In genomic region chr7:28050584-28050983, GRCm38 (mm10) we compare ENCODE assay signal across 8 mouse cellular contexts. TPM values are rescaled to one million over a fixed set of nuclear protein-coding genes. Genes with fewer than 3 reads are reported as not detected.
DNase-seq lines count a peak whose midpoint lies in the region; ATAC-seq and TF ChIP-seq lines count a peak whose summit lies in the region.

No protein-coding gene starts in this region.

- ATAC-seq in kidney, embryonic 14.5 days (ENCODE audit: low FRiP score, low TSS enrichment), result no peak
- ATAC-seq in neural tube, embryonic 13.5 days (ENCODE audit: low read depth), result no peak
- no peak for ATAC-seq in frontal cortex, adult (ENCODE audit: low TSS enrichment)

- no peak for TF ChIP-seq POLR2A in kidney, adult 2 months (IDR thresholded peaks at IDR 0.05; ENCODE audit: low read depth, low read length)

- peak overlapping the region; percentile 93; the same call in 1 of the 2 replicates for H3K4me3 ChIP-seq in kidney, embryonic 14.5 days (ENCODE audit: low read length)
- no peak overlapping the region for H3K4me3 ChIP-seq in kidney, adult 2 months (ENCODE audit: insufficient read depth, low read depth, low read length)
- H3K4me3 ChIP-seq in forebrain, embryonic 10.5 days, result peak overlapping the region; percentile 78
- peak overlapping the region; percentile 70; the same call in 1 of the 2 replicates for H3K4me3 ChIP-seq in neural tube, embryonic 13.5 days

- H3K27ac ChIP-seq in kidney, embryonic 14.5 days (ENCODE audit: low read depth, low read length), result no peak overlapping the region
- H3K27ac ChIP-seq in kidney, adult 2 months (ENCODE audit: insufficient read depth, low read depth, low read length), result no peak overlapping the region
- H3K27ac ChIP-seq in forebrain, embryonic 10.5 days, result peak overlapping the region; percentile 88
- no peak overlapping the region for H3K27ac ChIP-seq in neural tube, embryonic 13.5 days (replicated peaks)

- 0 out of 2 replicates have a peak, but pooled peaks cover 4% of the 10 kb centered on the region for H3K4me1 ChIP-seq in kidney, embryonic 14.5 days (ENCODE audit: control insufficient read depth, insufficient read depth, low read length)
- peaks cover 2% of the 10 kb centered on the region; the same call in 1 of the 2 replicates for H3K4me1 ChIP-seq in kidney, adult 2 months (ENCODE audit: control insufficient read depth, insufficient read depth, low read length)
- H3K4me1 ChIP-seq in forebrain, embryonic 10.5 days, result peaks cover 17% of the 10 kb centered on the region
- H3K4me1 ChIP-seq in neural tube, embryonic 13.5 days (replicated peaks), result peaks cover 17% of the 10 kb centered on the region

- 61% methylated on average over 17 of the region's 17 CpGs for WGBS in kidney, embryonic 14.5 days
- 60% methylated on average over 17 of the region's 17 CpGs for WGBS in kidney, adult 2 months
- 62% methylated on average over 17 of the region's 17 CpGs for WGBS in forebrain, embryonic 10.5 days
- WGBS in neural tube, embryonic 13.5 days, result 60% methylated on average over 17 of the region's 17 CpGs

- peaks cover 32% of the 10 kb centered on the region for H3K36me3 ChIP-seq in kidney, embryonic 14.5 days (ENCODE audit: control insufficient read depth, insufficient read depth, low read length)
- no peaks in the 10 kb centered on the region for H3K36me3 ChIP-seq in kidney, adult 2 months (ENCODE audit: control insufficient read depth, insufficient read depth, low read length)
- peaks cover 34% of the 10 kb centered on the region for H3K36me3 ChIP-seq in forebrain, embryonic 10.5 days (replicated peaks)
- peaks cover 32% of the 10 kb centered on the region for H3K36me3 ChIP-seq in neural tube, embryonic 13.5 days

- H3K4me2 ChIP-seq in kidney, embryonic 14.5 days (replicated peaks; ENCODE audit: low read depth, low read length), result peak overlapping the region; percentile 39; the same call in 1 of the 2 replicates
- H3K4me2 ChIP-seq in neural tube, embryonic 13.5 days, result peak overlapping the region; percentile 41

- no peaks in the 10 kb centered on the region for H3K9me3 ChIP-seq in kidney, embryonic 14.5 days (ENCODE audit: control insufficient read depth, low read length)
- no peaks in the 10 kb centered on the region for H3K9me3 ChIP-seq in forebrain, embryonic 10.5 days
- no peaks in the 10 kb centered on the region for H3K9me3 ChIP-seq in neural tube, embryonic 13.5 days

- H3K9ac ChIP-seq in kidney, embryonic 14.5 days (ENCODE audit: low read depth, low read length), result peak overlapping the region; percentile 38; the same call in 1 of the 2 replicates
- H3K9ac ChIP-seq in neural tube, embryonic 13.5 days, result peak overlapping the region; percentile 32; the same call in 1 of the 2 replicates

- TF ChIP-seq CTCF in kidney, adult 2 months (conservative IDR thresholded peaks at IDR 0.05; ENCODE audit: insufficient read depth, insufficient read length, low read depth, low read length), result no peak

- H3K27me3 ChIP-seq in kidney, embryonic 14.5 days (ENCODE audit: control insufficient read depth, insufficient read depth, low read length), result no peaks in the 10 kb centered on the region
- H3K27me3 ChIP-seq in kidney, adult 2 months (replicated peaks; ENCODE audit: control insufficient read depth, insufficient read depth, low read length), result no peaks in the 10 kb centered on the region
- H3K27me3 ChIP-seq in forebrain, embryonic 10.5 days (ENCODE audit: poor library complexity, severe bottlenecking), result no peaks in the 10 kb centered on the region
- H3K27me3 ChIP-seq in neural tube, embryonic 13.5 days, result no peaks in the 10 kb centered on the region

- no peak for DNase-seq in kidney, adult 2 months
- DNase-seq in forebrain, embryonic 10.5 days (ENCODE audit: extremely low spot score, low spot score), result no peak
- peak; percentile 15 for DNase-seq in kidney, postnatal 14 days
- no peak for DNase-seq in urinary bladder, postnatal 10 days (ENCODE audit: low spot score)
- DNase-seq in spleen, adult 12 weeks (ENCODE audit: low spot score), result no peak

RNA-seq across cellular contexts. Expression of gene Psmc4, which starts 0.7 kb away (rescaled TPM):
- 301 and 321 TPM in 2 replicates for polyA plus RNA-seq in kidney, embryonic 14.5 days (2014; fragmentation: Nextera tagmentation; extraction: Ambion mirVana)
- 107 and 115 TPM in 2 replicates for polyA plus RNA-seq in kidney, adult 2 months (2012; rRNA removed)
- 445 and 464 TPM in 2 replicates for polyA plus RNA-seq in forebrain, embryonic 10.5 days (2016; fragmentation: Nextera tagmentation; extraction: Ambion mirVana)
- polyA plus RNA-seq in neural tube, embryonic 13.5 days (2015; fragmentation: Nextera tagmentation; extraction: Ambion mirVana), result 292 and 295 TPM in 2 replicates

RNA-seq across cellular contexts. Expression of gene Fcgbp, which starts 20.5 kb away (rescaled TPM):
- 0.19 and 0.49 TPM in 2 replicates for polyA plus RNA-seq in kidney, embryonic 14.5 days (2014; fragmentation: Nextera tagmentation; extraction: Ambion mirVana)
- 7.7 and 10.3 TPM in 2 replicates for polyA plus RNA-seq in kidney, adult 2 months (2012; rRNA removed)
- 0.25 and 0.40 TPM in 2 replicates for polyA plus RNA-seq in forebrain, embryonic 10.5 days (2016; fragmentation: Nextera tagmentation; extraction: Ambion mirVana)
- polyA plus RNA-seq in neural tube, embryonic 13.5 days (2015; fragmentation: Nextera tagmentation; extraction: Ambion mirVana), result 0.14 TPM in 1 of 2 replicates, not detected in the other

RNA-seq across cellular contexts. Expression of gene Zfp850, which starts 36.7 kb away (rescaled TPM):
- polyA plus RNA-seq in kidney, embryonic 14.5 days (2014; fragmentation: Nextera tagmentation; extraction: Ambion mirVana), result 3.6 and 6.5 TPM in 2 replicates
- polyA plus RNA-seq in kidney, adult 2 months (2012; rRNA removed), result 0.11 and 0.29 TPM in 2 replicates
- 9.8 and 10.3 TPM in 2 replicates for polyA plus RNA-seq in forebrain, embryonic 10.5 days (2016; fragmentation: Nextera tagmentation; extraction: Ambion mirVana)
- polyA plus RNA-seq in neural tube, embryonic 13.5 days (2015; fragmentation: Nextera tagmentation; extraction: Ambion mirVana), result 4.9 and 5.5 TPM in 2 replicates
